Mouse (Mus musculus): ENCODE results near the gene Olfr117. TPM values are rescaled to one million over a fixed set of nuclear protein-coding genes. Genes with fewer than 3 reads are reported as not detected.
"Not testable (repeated sequence)": the region's sequence is repeated elsewhere in the genome, so short reads cannot be mapped to it uniquely, and the experiment has no call there.

Olfr117 gene
- polyA plus RNA-seq (2015; fragmentation: Nextera tagmentation; extraction: Ambion mirVana), result not detected in 2 replicates

GRCm38 (mm10) chr17:37663682-37664081 lies at the start of gene Olfr117:
TSS of gene Olfr117 (minus strand) at chr17:37663782.
- no peak within 1 kb of the TSS for H3K27ac ChIP-seq
- H3K4me2 ChIP-seq, result no peak within 1 kb of the TSS
- no peaks in the 10 kb centered on the region for H3K4me1 ChIP-seq
- H3K36me3 ChIP-seq (replicated peaks), result no peaks in the 10 kb centered on the region
- H3K9me3 ChIP-seq, result no peaks in the 10 kb centered on the region
- no peak within 1 kb of the TSS for H3K9ac ChIP-seq
- no peaks in the 10 kb centered on the region for H3K27me3 ChIP-seq (replicated peaks)
- ATAC-seq (replicated peaks), result no peak
- H3K4me3 ChIP-seq, result no peak within 1 kb of the TSS
- WGBS, result 60% methylated on average over 1 of the region's 1 CpGs

- not testable (repeated sequence) for H3K9me3 ChIP-seq; H3K36me3 ChIP-seq (replicated peaks); H3K4me1 ChIP-seq; H3K27me3 ChIP-seq (replicated peaks); H3K4me3 ChIP-seq; ATAC-seq (replicated peaks); H3K9ac ChIP-seq; H3K4me2 ChIP-seq; H3K27ac ChIP-seq
- WGBS, result 72% methylated on average over 1 of the region's 1 CpGs
These were observed 32.7 kb upstream of the Olfr117 start, which contains the start of gene Olfr119 for GRCm38 (mm10) chr17:37696264-37696663. TSS of gene Olfr119 (plus strand) at chr17:37696564.

GRCm38 (mm10) chr17:37666688-37667087 lies 3.1 kb upstream of the Olfr117 start, which contains the start of gene Olfr118:
TSS of gene Olfr118 (plus strand) at chr17:37666988.
- no peak for ATAC-seq (replicated peaks)
- WGBS, result 65% methylated on average over 2 of the region's 2 CpGs
- H3K27me3 ChIP-seq (replicated peaks), result no peaks in the 10 kb centered on the region

GRCm38 (mm10) chr17:37627009-37627408 lies 36.6 kb downstream of the Olfr117 start, which contains the start of the genes Olfr115 and Olfr116:
TSS of gene Olfr115 (minus strand) at chr17:37627109.
TSS of gene Olfr116 (minus strand) at chr17:37627199.
- no peak within 1 kb of the TSS for H3K4me3 ChIP-seq
- H3K36me3 ChIP-seq (replicated peaks), result no peaks in the 10 kb centered on the region
- no peaks in the 10 kb centered on the region for H3K4me1 ChIP-seq
- no peaks in the 10 kb centered on the region for H3K27me3 ChIP-seq (replicated peaks)
- no peak within 1 kb of the TSS for H3K4me2 ChIP-seq
- no peak within 1 kb of the TSS for H3K9ac ChIP-seq
- ATAC-seq (replicated peaks), result no peak
- no peak within 1 kb of the TSS for H3K27ac ChIP-seq
- WGBS, result 84% methylated on average over 2 of the region's 2 CpGs
- H3K9me3 ChIP-seq, result no peaks in the 10 kb centered on the region

More at GRCm38 (mm10) chr17:37666688-37667087, 3.1 kb upstream of the Olfr117 start, which contains the start of gene Olfr118:
- H3K4me1 ChIP-seq, result no peaks in the 10 kb centered on the region
- no peaks in the 10 kb centered on the region for H3K36me3 ChIP-seq (replicated peaks)
- no peak within 1 kb of the TSS for H3K27ac ChIP-seq
- no peak within 1 kb of the TSS for H3K9ac ChIP-seq
- no peaks in the 10 kb centered on the region for H3K9me3 ChIP-seq
- no peak within 1 kb of the TSS for H3K4me3 ChIP-seq
- H3K4me2 ChIP-seq, result no peak within 1 kb of the TSS

Other genes with a start within 250 kb of the Olfr117 start
- gene Olfr108, start 218.3 kb downstream of the Olfr117 start, polyA plus RNA-seq (2015; fragmentation: Nextera tagmentation; extraction: Ambion mirVana), result not detected in 2 replicates
- not detected in 2 replicates for gene Olfr109, start 204.9 kb downstream of the Olfr117 start, polyA plus RNA-seq (2015; fragmentation: Nextera tagmentation; extraction: Ambion mirVana)
- not detected in 2 replicates for gene H2-M2, start 180.2 kb downstream of the Olfr117 start, polyA plus RNA-seq (2015; fragmentation: Nextera tagmentation; extraction: Ambion mirVana)
- gene Olfr110, start 171.3 kb downstream of the Olfr117 start, polyA plus RNA-seq (2015; fragmentation: Nextera tagmentation; extraction: Ambion mirVana), result not detected in 2 replicates
- gene Olfr111, start 155.8 kb downstream of the Olfr117 start, polyA plus RNA-seq (2015; fragmentation: Nextera tagmentation; extraction: Ambion mirVana), result not detected in 2 replicates
- gene Olfr112, start 94.3 kb downstream of the Olfr117 start, polyA plus RNA-seq (2015; fragmentation: Nextera tagmentation; extraction: Ambion mirVana), result not detected in 2 replicates
- not detected in 2 replicates for gene Olfr113, start 86.1 kb downstream of the Olfr117 start, polyA plus RNA-seq (2015; fragmentation: Nextera tagmentation; extraction: Ambion mirVana)
- not detected in 2 replicates for gene Olfr114, start 71.0 kb downstream of the Olfr117 start, polyA plus RNA-seq (2015; fragmentation: Nextera tagmentation; extraction: Ambion mirVana)
- not detected in 2 replicates for gene Olfr115, start 36.7 kb downstream of the Olfr117 start, polyA plus RNA-seq (2015; fragmentation: Nextera tagmentation; extraction: Ambion mirVana)
- not detected in 2 replicates for gene Olfr116, start 36.6 kb downstream of the Olfr117 start, polyA plus RNA-seq (2015; fragmentation: Nextera tagmentation; extraction: Ambion mirVana)
- gene Olfr118, start 3.2 kb upstream of the Olfr117 start, polyA plus RNA-seq (2015; fragmentation: Nextera tagmentation; extraction: Ambion mirVana), result not detected in 2 replicates
- not detected in 2 replicates for gene Olfr119, start 32.8 kb upstream of the Olfr117 start, polyA plus RNA-seq (2015; fragmentation: Nextera tagmentation; extraction: Ambion mirVana)
- not detected in 2 replicates for gene Olfr120, start 58.0 kb upstream of the Olfr117 start, polyA plus RNA-seq (2015; fragmentation: Nextera tagmentation; extraction: Ambion mirVana)
- not detected in 2 replicates for gene Olfr121, start 85.1 kb upstream of the Olfr117 start, polyA plus RNA-seq (2015; fragmentation: Nextera tagmentation; extraction: Ambion mirVana)
- not detected in 2 replicates for gene Olfr122, start 104.8 kb upstream of the Olfr117 start, polyA plus RNA-seq (2015; fragmentation: Nextera tagmentation; extraction: Ambion mirVana)
- gene Olfr123, start 129.7 kb upstream of the Olfr117 start, polyA plus RNA-seq (2015; fragmentation: Nextera tagmentation; extraction: Ambion mirVana), result not detected in 2 replicates
- not detected in 2 replicates for gene Olfr124, start 136.1 kb upstream of the Olfr117 start, polyA plus RNA-seq (2015; fragmentation: Nextera tagmentation; extraction: Ambion mirVana)
- gene Olfr125, start 169.2 kb upstream of the Olfr117 start, polyA plus RNA-seq (2015; fragmentation: Nextera tagmentation; extraction: Ambion mirVana), result not detected in 2 replicates
- gene Olfr126, start 183.7 kb upstream of the Olfr117 start, polyA plus RNA-seq (2015; fragmentation: Nextera tagmentation; extraction: Ambion mirVana), result not detected in 2 replicates
- not detected in 2 replicates for gene Olfr127, start 236.7 kb upstream of the Olfr117 start, polyA plus RNA-seq (2015; fragmentation: Nextera tagmentation; extraction: Ambion mirVana)